Mouse (Mus musculus): ENCODE measurements around the gene Heca.
"Not testable (repeated sequence)": the region's sequence is repeated elsewhere in the genome, so short reads cannot be mapped to it uniquely, and the experiment has no call there.

Heca gene

GRCm38 (mm10) chr10:17947960-17948730 is at the start of gene Heca:
Gene Heca, minus strand, starts transcription at chr10:17948067.
- peak; percentile 97 to 98 for DNase-seq

GRCm38 (mm10) chr10:17990576-17990975 is 42.7 kb upstream of the Heca start:
- DNase-seq = no peak

GRCm38 (mm10) chr10:17989136-17989535 is 41.3 kb upstream of the Heca start:
- DNase-seq = no peak

DNA sequence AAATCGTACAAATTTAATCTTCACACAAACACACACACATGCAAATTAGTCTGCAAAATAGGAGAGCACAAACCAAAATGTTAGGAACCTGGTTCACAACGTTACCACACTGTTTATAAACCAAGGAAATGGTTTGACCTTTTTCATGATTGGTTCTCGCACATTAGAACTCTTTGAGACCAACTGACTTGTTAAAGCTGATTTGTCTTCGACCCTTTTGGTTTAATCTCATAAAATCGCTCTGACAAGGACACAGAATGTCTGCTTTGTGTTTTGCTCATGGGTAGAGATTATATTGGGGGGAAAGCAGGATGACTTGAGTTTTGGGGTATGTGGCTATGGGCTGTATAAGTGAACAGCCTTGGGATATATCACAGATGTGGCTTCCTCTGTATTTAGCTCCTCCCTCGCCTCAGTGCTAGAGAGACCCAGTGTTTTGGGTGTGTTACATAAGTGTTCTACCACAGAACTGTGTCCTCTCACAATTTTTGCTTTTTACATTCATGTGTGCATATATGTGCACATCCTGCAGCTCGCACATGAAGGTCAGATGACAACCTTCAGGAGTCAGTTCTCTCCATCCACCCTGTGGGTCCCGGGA is 40.1 kb upstream of the Heca start:
- no peak for DNase-seq

DNA sequence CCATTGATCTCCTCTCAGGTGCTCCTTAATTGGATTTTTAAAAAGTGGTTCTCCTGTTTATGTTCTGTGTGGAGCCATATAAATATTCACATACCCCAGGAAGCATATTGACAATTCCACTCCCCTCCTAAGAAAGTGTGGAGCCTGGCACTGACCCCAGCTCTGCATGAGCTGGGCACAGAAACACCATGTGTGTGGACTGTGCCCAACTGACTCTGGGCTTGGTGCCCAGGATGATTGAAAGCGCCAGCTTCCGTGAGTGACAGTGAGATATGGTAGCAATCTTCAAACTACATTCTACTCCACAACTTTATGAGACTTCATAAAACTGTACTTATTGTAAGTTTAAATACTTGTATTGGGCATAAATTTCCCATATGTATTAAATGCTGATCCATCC is 35.4 kb upstream of the Heca start:
- DNase-seq = peak; percentile 97

GRCm38 (mm10) chr10:17966090-17966489 is 18.2 kb upstream of the Heca start:
- DNase-seq = no peak

DNA sequence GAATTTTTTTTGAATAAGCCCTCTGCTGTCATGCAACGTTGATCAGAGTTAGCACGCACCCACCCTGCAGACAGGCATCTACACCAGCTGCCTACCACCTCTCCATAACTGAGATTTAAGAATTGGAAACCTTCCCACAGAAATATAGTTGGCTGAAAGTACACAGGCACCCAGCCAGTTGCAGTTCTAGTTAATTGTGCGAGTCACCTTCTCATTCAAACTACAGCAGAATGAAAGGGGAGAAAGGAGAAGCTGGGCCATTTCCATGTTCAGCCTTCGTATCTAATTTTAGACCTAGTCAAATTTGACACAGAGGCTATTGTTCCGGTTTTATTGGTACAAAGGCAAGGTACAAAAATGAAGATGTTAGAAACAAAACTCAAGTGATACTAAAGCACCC is 2.9 kb upstream of the Heca start:
- peak in 1 of 2 experiments; percentile 17 for DNase-seq

- peak; percentile 81 for DNase-seq
Observed at GRCm38 (mm10) chr10:17947175-17947906, 526 bp downstream of the Heca start.

- DNase-seq = not testable (repeated sequence)
Observed at GRCm38 (mm10) chr10:17946799-17947174, 1.1 kb downstream of the Heca start.

DNA sequence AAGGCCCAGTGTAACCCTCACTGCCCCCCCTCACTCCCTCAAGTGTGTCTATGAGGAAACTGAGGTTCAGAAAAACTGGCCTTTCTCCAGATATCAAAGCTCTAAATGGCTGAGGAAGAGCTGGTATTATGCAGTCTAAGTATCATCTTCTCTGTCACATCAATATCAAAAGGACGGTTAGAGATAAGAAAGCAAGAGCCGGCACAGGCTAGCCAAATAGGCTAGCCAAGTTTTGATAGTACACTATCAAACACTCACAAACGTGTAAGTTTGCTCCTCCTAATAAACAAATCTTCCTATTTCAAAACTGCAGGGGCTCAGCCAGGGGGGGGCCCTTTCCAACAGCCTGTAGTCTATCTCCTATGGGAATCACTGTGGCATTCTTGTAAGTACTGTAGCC is 1.8 kb downstream of the Heca start:
- no peak for DNase-seq

DNA sequence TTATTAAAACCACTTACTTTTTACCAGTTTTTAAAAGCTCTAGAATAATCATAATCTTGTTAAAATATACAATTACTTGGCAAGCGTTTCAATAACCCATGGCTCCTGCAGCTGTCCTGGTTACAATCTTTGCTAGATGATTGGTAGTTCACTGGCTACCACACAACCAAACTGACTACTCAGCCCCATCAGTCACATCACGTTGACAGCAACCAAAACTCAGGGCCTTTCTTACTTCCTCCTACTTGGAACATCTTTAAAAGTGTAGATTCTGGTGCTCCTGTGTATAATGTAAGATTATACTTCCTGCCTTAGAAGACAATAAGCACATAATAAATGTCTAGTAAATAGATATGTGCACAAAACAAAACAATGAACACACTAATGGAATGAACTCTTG is 14.2 kb downstream of the Heca start:
- no peak for DNase-seq

DNA sequence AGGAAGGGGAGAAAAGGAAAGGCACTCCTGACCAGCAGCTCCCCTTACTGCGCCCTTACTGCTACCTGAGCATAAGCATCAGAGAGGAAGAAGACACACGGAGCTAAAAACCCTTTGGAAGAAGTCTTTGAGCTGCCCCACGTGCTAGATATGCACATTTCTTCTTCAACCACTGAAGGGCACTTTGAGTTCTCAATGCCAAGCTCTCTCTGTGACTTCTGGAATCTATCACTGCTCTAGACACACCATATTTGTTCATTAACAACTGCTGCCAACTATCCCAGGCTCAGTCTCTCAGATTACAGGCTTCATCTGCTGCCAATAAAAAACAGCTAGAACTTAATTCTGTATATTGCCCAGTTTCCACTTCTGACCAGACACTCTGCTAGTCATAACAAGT is 15.7 kb downstream of the Heca start:
- DNase-seq = peak; percentile 66 to 68

GRCm38 (mm10) chr10:17931157-17931556 is 16.7 kb downstream of the Heca start:
- DNase-seq = no peak

- peak; percentile 79 to 85 for DNase-seq
Observed at GRCm38 (mm10) chr10:17930445-17931083, 17.3 kb downstream of the Heca start.

DNA sequence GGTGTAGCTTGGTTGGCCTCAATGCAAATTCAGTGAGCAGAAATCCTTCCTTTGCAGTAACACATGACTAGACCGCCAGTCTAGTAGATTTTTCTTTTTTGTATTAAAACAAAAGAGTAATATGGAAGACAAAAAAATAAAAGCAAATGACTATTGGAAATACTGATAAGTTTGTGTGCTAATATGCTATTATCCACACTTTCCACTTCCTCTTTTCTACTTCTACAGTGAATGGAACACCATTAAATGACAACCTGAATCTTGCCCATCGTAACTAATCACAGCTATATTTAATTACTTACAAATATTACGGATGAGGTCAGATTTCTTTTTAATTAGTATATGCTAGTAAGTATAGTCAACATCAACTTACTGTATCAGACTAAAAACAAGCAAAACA is 22.7 kb downstream of the Heca start:
- DNase-seq = no peak

- no peak for DNase-seq
Observed at GRCm38 (mm10) chr10:17924166-17924565, 23.7 kb downstream of the Heca start.

GRCm38 (mm10) chr10:17921381-17921780 is 26.5 kb downstream of the Heca start:
- no peak for DNase-seq

GRCm38 (mm10) chr10:17919971-17920370 is 27.9 kb downstream of the Heca start:
- DNase-seq = no peak

DNA sequence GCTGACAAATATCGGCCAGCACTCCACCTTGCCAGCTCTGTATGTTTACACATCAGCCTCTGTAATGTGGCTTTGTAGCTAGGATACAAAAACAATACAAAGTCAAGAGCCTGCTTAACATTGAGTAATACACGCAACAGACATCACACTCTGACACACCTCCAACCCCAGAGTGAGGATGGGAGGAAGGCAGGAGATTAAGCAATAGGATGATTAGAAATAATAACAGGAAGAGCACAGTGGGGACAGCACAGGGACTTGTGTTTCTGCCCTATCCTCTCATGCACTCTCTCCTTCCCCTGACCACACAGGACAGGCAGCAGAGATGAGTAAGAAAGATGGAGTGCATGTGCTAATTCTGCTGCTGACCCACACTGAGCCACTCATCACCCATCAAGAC is 28.8 kb downstream of the Heca start:
- no peak for DNase-seq

DNA sequence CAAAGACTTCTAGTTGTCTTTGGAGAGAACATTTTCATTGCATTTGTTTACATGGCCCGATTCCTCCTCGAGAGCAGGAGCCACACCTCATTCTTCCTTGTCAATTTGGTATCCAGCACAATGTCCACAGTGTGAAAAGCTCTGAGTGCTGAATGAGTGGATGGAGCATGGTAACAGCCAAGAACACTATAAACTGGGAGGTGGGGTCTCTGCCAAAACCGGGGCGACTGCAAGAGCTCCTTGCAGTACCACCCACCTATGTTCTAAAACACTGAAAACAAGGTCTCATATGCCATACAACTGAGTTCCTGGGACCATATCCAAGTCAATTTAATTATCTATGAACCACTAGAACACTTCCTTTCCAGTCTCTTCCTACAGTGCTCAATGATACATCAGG is 39.1 kb downstream of the Heca start:
- peak; percentile 19 to 42 for DNase-seq

DNA sequence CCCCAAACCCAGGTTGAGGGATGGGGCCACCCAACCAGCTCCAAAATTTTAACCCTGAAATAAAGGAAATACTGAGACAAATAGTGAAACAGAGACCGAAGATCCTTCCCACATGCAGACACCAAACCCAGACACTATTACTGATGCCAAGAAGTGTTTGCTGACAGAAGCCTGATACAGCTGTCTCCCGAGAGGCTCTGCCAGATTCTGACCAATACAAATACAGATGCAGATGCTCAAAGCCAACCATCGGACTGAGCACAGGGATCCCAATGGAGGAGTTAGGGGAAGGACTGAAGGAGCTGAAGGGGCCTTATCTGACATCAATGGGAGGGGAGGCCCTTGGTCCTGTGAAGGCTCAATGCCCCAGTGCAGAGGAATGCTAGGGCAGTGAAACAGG is 41.5 kb downstream of the Heca start:
- DNase-seq = not testable (repeated sequence)

- no peak for DNase-seq
Observed at GRCm38 (mm10) chr10:17903449-17903848, 44.4 kb downstream of the Heca start.

DNA sequence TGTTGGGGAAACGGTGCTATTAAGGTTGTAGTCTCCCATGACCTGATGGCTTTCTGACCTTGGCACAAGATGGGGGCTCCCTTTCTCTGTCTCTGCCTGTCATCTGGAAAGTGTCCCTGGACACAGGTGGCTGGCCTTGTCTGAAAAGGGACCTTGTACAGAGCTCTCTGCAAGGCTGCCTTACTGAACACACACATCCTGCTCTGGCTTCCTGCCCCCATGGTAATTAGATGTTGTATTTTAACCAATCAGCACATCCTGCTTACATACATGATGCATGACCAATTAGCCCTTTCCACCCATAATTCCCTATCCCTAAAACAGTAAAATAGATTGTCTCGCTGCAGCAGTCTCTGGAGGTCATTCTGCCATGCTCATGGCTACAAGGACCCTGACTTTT is 67.1 kb downstream of the Heca start:
- DNase-seq = no peak

Data from cerebellum, postnatal 10 days (tissue).